Mouse (Mus musculus) heart, embryonic 15.5 days (tissue): Measurements from ENCODE around the gene Gm6370. TPM values are rescaled to one million over a fixed set of nuclear protein-coding genes. Genes with fewer than 3 reads are reported as not detected.
"Not testable (repeated sequence)": the region's sequence is repeated elsewhere in the genome, so short reads cannot be mapped to it uniquely, and the experiment has no call there.

Experiments
- ATAC-seq: fragments of 200-750 bp; cut with Nextera tagmentation; replicated peaks from 2 replicates; pipeline ENCODE4 v1.8.0; 2017; ENCODE audit warnings: low read depth, moderate TSS enrichment; ENCODE audit not compliant: insufficient number of reproducible peaks, insufficient read depth, low FRiP score
- H3K27ac ChIP-seq: fragments of 300-500 bp; sonication (generic); 2 replicates; pipeline ENCODE4 v1.5.1; 2015; ENCODE audit warnings: mild to moderate bottlenecking, inconsistent platforms
- H3K27me3 ChIP-seq: fragments of 300-500 bp; sonication (generic); 2 replicates; pipeline ENCODE4 v1.6.1; 2015; ENCODE audit warnings: inconsistent platforms
- H3K36me3 ChIP-seq: fragments of 300-500 bp; sonication (generic); 2 replicates; pipeline ENCODE4 v1.6.1; 2015; ENCODE audit warnings: mild to moderate bottlenecking, inconsistent platforms
- H3K4me1 ChIP-seq: fragments of 300-500 bp; sonication (generic); replicated peaks from 2 replicates; pipeline ENCODE4 v1.6.1; 2015; ENCODE audit warnings: inconsistent platforms
- H3K4me2 ChIP-seq: fragments of 300-500 bp; sonication (generic); 2 replicates; pipeline ENCODE4 v1.6.1; 2015; ENCODE audit warnings: inconsistent platforms, mild to moderate bottlenecking, moderate library complexity
- H3K4me3 ChIP-seq: fragments of 300-500 bp; sonication (generic); 2 replicates; pipeline ENCODE4 v1.5.1; 2015; ENCODE audit warnings: mild to moderate bottlenecking, inconsistent platforms
- H3K9ac ChIP-seq: fragments of 300-500 bp; sonication (generic); 2 replicates; pipeline ENCODE4 v1.6.1; 2015; ENCODE audit warnings: mild to moderate bottlenecking, inconsistent platforms
- H3K9me3 ChIP-seq: fragments of 300-500 bp; sonication (generic); replicated peaks from 2 replicates; pipeline ENCODE4 v1.6.1; 2016; ENCODE audit warnings: inconsistent platforms
- WGBS: fragments of 180-500 bp; shearing (Covaris S2); methylation state at CpG from one replicate; pipeline ENCODE4 v1.1.7; 2015; ENCODE audit warnings: mixed read lengths; 5-methylcytosine and 5-hydroxymethylcytosine counted together
- polyA plus RNA-seq: library from polyadenylated mRNA; unstranded; fragments of >200 nt; fragmentation: Nextera tagmentation; extraction: Ambion mirVana; gene quantifications from 2 replicates; pipeline ENCODE4 v1.2.1, GENCODE M21; 2015

Gene Gm6370
- not detected in 2 replicates for polyA plus RNA-seq

DNA sequence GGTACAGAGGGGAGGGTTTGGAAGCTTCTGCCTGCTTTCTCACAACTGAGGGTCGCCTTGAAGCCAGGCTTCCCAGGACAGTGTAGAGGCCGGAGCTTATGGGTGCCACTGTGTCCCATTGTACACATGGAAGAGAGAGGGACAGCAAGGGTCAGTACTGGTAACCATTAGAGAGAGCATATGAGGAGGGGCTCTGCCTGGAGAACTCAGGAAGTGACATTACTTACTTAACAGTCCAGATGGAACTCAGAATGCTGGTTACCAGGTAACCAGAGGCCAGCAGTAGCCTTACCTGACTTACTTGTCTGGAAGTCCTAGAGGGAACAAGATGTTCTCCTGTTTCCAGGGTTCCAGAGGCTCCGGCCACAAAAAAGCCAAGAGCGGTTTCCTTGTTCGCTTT is at the start of gene Gm6370:
Gene Gm6370 (plus strand): TSS at position 301 of the 400 bp plus-strand sequence.
- H3K36me3 ChIP-seq, H3K9me3 ChIP-seq, H3K4me1 ChIP-seq, H3K4me2 ChIP-seq, H3K27me3 ChIP-seq, H3K4me3 ChIP-seq, ATAC-seq, H3K9ac ChIP-seq, H3K27ac ChIP-seq: not testable (repeated sequence)
- no CpG with 5 or more reads among the region's 5 CpGs for WGBS

GRCm38 (mm10) chr5:146442767-146443166 is 48.4 kb upstream of the Gm6370 start:
- H3K4me2 ChIP-seq: no peak overlapping the region
- ATAC-seq: no peak
- WGBS: 65% methylated on average over 2 of the region's 2 CpGs

DNA sequence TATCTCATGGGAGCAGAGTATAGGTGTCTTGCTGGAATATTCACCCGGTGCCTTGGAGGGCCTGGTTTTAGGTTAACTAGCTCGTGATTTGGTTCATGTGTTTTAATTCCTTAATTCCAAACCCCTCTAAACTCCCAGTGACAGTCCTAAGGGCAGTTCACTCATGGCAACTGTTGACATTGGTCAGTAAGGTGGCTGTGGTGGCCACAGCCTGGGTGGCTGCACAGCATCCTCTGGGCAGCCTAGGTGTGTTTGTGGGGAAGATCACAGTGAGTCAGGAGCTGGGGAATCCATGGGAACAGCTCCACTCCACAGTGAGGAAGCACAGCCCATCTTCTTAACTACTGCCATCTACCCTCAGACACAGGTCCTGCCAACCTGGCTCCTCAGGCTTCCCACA is 44.5 kb upstream of the Gm6370 start:
- Histone ChIP-seq H3K36me3 (no peaks in the 10 kb centered on the region), H3K9me3 (no peaks in the 10 kb centered on the region), H3K9ac (no peak overlapping the region), H3K27me3 (no peaks in the 10 kb centered on the region), H3K4me1 (no peaks in the 10 kb centered on the region), H3K27ac (no peak overlapping the region), H3K4me3 (no peak overlapping the region), H3K4me2 (no peak overlapping the region)
- 60% methylated on average over 2 of the region's 2 CpGs for WGBS
- no peak for ATAC-seq

More at GRCm38 (mm10) chr5:146442767-146443166, 48.4 kb upstream of the Gm6370 start:
- Histone ChIP-seq H3K9me3 (no peaks in the 10 kb centered on the region), H3K9ac (no peak overlapping the region), H3K27me3 (no peaks in the 10 kb centered on the region), H3K27ac (no peak overlapping the region), H3K4me1 (no peaks in the 10 kb centered on the region), H3K36me3 (no peaks in the 10 kb centered on the region), H3K4me3 (no peak overlapping the region)

DNA sequence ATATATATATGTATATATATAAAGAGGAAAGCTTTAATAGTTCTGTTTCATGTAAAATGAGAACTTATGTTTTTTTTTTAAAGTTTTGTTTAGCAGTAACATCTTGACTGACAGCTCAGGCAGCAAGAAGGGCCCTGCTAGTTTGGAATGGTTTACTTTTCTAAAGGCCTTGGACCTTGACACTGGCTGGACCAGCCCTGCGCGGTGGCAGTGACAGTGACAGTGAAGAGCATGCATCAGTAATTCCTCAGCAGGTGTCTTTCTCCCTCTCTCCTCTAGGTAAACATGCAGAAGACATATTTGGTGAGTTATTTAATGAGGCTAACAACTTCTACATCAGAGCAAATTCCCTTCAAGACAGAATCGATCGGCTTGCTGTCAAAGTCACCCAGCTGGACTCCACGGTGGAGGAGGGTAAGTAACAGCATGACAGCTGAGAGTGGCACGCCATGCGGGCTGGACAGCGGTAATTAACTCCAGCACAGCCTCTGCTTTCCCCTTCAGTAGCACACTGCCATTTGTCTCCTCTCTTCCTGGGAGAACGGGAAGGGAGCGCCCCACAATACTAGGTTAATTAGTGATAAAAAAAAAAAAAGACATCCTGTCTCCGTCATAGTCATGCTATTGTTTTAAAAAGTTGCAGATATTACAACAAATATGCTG is 39.4 kb upstream of the Gm6370 start:
- Histone ChIP-seq H3K9me3 (no peaks in the 10 kb centered on the region), H3K4me2 (no peak overlapping the region), H3K27ac (no peak overlapping the region), H3K9ac (no peak overlapping the region), H3K36me3 (no peaks in the 10 kb centered on the region), H3K4me3 (no peak overlapping the region), H3K4me1 (no peaks in the 10 kb centered on the region), H3K27me3 (no peaks in the 10 kb centered on the region)
- 74% methylated on average over 11 of the region's 11 CpGs for WGBS
- ATAC-seq: no peak

DNA sequence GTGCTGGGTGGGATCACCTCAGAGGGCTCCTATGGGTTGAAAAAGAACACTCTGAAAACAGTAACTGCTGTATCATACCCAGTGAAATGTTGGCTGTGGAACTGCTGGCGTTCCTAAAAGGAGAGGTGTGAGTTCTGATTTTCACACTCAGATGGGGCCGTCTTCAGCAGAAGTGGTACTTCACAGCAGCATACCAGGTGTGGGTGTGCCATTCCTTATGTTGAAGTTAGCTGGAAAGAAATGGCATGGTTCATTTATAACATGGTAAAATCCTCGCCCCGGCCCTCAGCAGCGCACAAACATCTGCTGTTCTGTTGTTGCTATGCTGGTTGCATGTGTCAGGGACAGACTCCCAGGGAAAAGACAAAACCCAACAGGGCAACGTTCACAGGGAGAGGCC is 37.6 kb upstream of the Gm6370 start:
- ATAC-seq: no peak
- no peaks in the 10 kb centered on the region for H3K27me3 ChIP-seq
- H3K9me3 ChIP-seq: no peaks in the 10 kb centered on the region
- H3K27ac ChIP-seq: no peak overlapping the region
- H3K4me2 ChIP-seq: no peak overlapping the region
- H3K4me1 ChIP-seq: no peaks in the 10 kb centered on the region
- H3K9ac ChIP-seq: no peak overlapping the region
- no peaks in the 10 kb centered on the region for H3K36me3 ChIP-seq
- no peak overlapping the region for H3K4me3 ChIP-seq
- WGBS: 82% methylated on average over 6 of the region's 6 CpGs

DNA sequence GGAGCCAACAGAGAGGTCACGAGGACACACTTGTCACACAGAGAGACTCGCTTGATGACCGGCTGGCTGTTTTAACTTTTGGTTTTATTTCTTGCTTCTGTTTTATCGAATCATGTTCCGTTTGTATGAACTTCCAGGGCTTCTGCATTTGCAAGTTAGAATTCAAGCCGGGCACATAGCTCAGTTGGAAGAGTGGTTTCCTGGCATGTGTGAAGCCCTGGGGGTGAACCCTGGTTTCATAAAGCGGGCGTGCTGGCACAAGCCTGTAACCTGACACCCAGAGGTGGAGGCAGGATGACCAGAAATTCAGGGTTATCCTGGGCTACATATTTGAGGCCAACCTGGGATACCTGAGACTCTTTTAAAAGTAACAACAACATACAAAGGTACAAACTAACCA is 29.6 kb upstream of the Gm6370 start:
- H3K4me3 ChIP-seq: no peak overlapping the region
- no peak overlapping the region for H3K9ac ChIP-seq
- no peak for ATAC-seq
- no peaks in the 10 kb centered on the region for H3K27me3 ChIP-seq
- 66% methylated on average over 8 of the region's 8 CpGs for WGBS
- H3K36me3 ChIP-seq: no peaks in the 10 kb centered on the region
- no peak overlapping the region for H3K4me2 ChIP-seq
- no peaks in the 10 kb centered on the region for H3K9me3 ChIP-seq
- no peak overlapping the region for H3K27ac ChIP-seq
- H3K4me1 ChIP-seq: no peaks in the 10 kb centered on the region

DNA sequence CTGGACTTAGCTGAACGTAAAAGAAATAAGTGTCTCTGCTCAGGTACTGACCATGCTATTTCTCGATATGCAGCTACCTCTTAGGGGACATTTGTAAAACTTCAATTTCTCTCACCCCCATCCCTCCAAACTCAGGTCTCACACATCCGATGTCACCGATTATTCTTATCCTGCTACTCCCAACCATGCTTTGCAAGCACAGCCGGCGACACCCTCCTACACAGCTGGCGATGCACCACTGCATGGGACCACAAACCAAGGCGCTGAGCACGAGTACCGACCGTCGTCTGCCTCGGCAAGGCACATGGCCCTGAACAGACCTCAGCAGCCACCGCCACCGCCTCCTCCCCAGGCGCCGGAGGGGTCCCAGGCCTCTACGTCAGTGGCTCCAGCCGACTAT is 24.5 kb upstream of the Gm6370 start:
- 88% methylated on average over 19 of the region's 19 CpGs for WGBS
- no peaks in the 10 kb centered on the region for H3K36me3 ChIP-seq
- no peak overlapping the region for H3K4me3 ChIP-seq
- no peaks in the 10 kb centered on the region for H3K4me1 ChIP-seq
- H3K27me3 ChIP-seq: no peaks in the 10 kb centered on the region
- no peak overlapping the region for H3K27ac ChIP-seq
- no peak overlapping the region for H3K4me2 ChIP-seq
- H3K9me3 ChIP-seq: no peaks in the 10 kb centered on the region
- H3K9ac ChIP-seq: no peak overlapping the region
- no peak for ATAC-seq

- Histone ChIP-seq H3K9ac (no peak overlapping the region), H3K36me3 (no peaks in the 10 kb centered on the region), H3K27ac (no peak overlapping the region), H3K4me1 (no peaks in the 10 kb centered on the region), H3K27me3 (no peaks in the 10 kb centered on the region), H3K9me3 (no peaks in the 10 kb centered on the region), H3K4me2 (no peak overlapping the region), H3K4me3 (no peak overlapping the region)
- ATAC-seq: 0 out of 2 replicates have a peak, but pooled peaks have one; percentile 43
- WGBS: 89% methylated on average over 9 of the region's 9 CpGs
These were observed 22.9 kb upstream of the Gm6370 start for GRCm38 (mm10) chr5:146468311-146468710.

DNA sequence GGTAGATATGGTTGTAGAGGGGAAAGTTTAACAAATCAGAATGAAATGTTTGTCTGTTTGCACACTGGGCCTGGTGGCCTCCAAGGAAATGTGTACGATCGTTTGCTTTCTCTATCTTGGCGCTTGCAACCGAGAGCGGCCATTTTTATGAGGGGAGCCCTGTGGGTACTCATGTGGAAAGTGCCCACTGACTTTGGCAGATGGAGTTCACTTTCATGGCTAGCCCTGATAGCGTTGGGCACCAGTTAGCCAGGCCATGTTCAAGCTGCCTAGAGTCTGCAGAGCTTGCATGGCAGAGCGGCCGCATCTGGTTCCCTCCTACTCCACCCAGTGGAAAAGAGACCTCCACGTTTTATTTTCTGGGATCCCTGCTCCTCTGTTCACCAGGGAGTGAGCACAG is 20.3 kb upstream of the Gm6370 start:
- Histone ChIP-seq H3K36me3 (no peaks in the 10 kb centered on the region), H3K4me3 (no peak overlapping the region), H3K27ac (no peak overlapping the region), H3K27me3 (no peaks in the 10 kb centered on the region), H3K9ac (no peak overlapping the region), H3K9me3 (no peaks in the 10 kb centered on the region), H3K4me1 (no peaks in the 10 kb centered on the region), H3K4me2 (no peak overlapping the region)
- no peak for ATAC-seq
- 78% methylated on average over 9 of the region's 9 CpGs for WGBS

DNA sequence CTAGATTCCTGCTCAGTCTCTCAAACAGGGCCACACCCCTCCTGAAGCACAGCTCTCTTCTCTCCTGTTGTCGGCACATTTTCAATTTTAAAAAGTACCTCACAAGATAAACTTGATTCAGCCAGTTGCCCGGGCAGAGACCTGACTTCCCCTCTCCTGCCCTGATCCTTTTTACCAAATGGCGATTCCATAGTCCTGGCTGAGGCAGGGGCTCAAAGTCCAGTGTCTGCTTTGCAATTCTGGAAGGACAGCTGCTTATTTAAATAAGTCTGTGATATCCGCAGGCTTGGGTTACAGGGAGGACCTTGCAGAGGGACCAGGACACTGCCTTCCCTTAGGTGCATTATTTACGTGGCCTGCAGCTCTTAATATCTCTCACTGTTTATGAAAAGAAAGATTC is 19.9 kb upstream of the Gm6370 start:
- Histone ChIP-seq H3K4me3 (no peak overlapping the region), H3K4me2 (no peak overlapping the region), H3K27ac (no peak overlapping the region), H3K36me3 (no peaks in the 10 kb centered on the region), H3K9ac (no peak overlapping the region), H3K9me3 (no peaks in the 10 kb centered on the region), H3K27me3 (no peaks in the 10 kb centered on the region), H3K4me1 (no peaks in the 10 kb centered on the region)
- 76% methylated on average over 5 of the region's 5 CpGs for WGBS
- no peak for ATAC-seq

GRCm38 (mm10) chr5:146471821-146472220 is 19.3 kb upstream of the Gm6370 start:
- no peaks in the 10 kb centered on the region for H3K36me3 ChIP-seq
- no peaks in the 10 kb centered on the region for H3K27me3 ChIP-seq
- WGBS: 85% methylated on average over 12 of the region's 12 CpGs
- H3K9ac ChIP-seq: no peak overlapping the region
- H3K4me3 ChIP-seq: no peak overlapping the region
- H3K4me1 ChIP-seq: no peaks in the 10 kb centered on the region
- ATAC-seq: no peak
- H3K27ac ChIP-seq: no peak overlapping the region
- H3K9me3 ChIP-seq: no peaks in the 10 kb centered on the region
- no peak overlapping the region for H3K4me2 ChIP-seq

- not testable (repeated sequence) for H3K4me2 ChIP-seq, ATAC-seq, H3K27me3 ChIP-seq, H3K9me3 ChIP-seq, H3K36me3 ChIP-seq, H3K27ac ChIP-seq, H3K4me3 ChIP-seq, H3K9ac ChIP-seq, H3K4me1 ChIP-seq
- 5% methylated on average over 4 of the region's 4 CpGs for WGBS
These were observed 11.6 kb upstream of the Gm6370 start for GRCm38 (mm10) chr5:146479564-146479963.
